Mouse (Mus musculus) neural tube, embryonic 14.5 days (tissue): ENCODE results near the gene Thy1. TPM values are rescaled to one million over a fixed set of nuclear protein-coding genes. Genes with fewer than 3 reads are reported as not detected.

Experiments used
- ATAC-seq: fragments of 200-750 bp; cut with Nextera tagmentation; 2 replicates; pipeline ENCODE4 v1.8.0; 2017; ENCODE audit warnings: low read depth, mild to moderate bottlenecking, moderate TSS enrichment, moderate library complexity
- H3K27ac ChIP-seq: fragments of 300-500 bp; sonication (generic); 2 replicates; pipeline ENCODE4 v1.5.1; 2014; ENCODE audit warnings: low read depth, mild to moderate bottlenecking, control low read depth, low read length, moderate library complexity, mixed read lengths
- H3K27me3 ChIP-seq: fragments of 300-500 bp; sonication (generic); 2 replicates; pipeline ENCODE4 v1.6.1; 2014; ENCODE audit warnings: low read length; ENCODE audit not compliant: control insufficient read depth, insufficient read depth
- H3K36me3 ChIP-seq: fragments of 300-500 bp; sonication (generic); 2 replicates; pipeline ENCODE4 v1.6.1; 2014; ENCODE audit warnings: low read length, mixed read lengths; ENCODE audit not compliant: control insufficient read depth, insufficient read depth
- H3K4me1 ChIP-seq: fragments of 300-500 bp; sonication (generic); 2 replicates; pipeline ENCODE4 v1.6.1; 2014; ENCODE audit warnings: low read length; ENCODE audit not compliant: control insufficient read depth, insufficient read depth
- H3K4me2 ChIP-seq: fragments of 300-500 bp; sonication (generic); 2 replicates; pipeline ENCODE4 v1.6.1; 2014; ENCODE audit warnings: mild to moderate bottlenecking, low read depth, low read length, control low read depth
- H3K4me3 ChIP-seq: fragments of 300-500 bp; sonication (generic); 2 replicates; pipeline ENCODE4 v1.5.1; 2014; ENCODE audit warnings: low read depth, low read length, control low read depth, mixed read lengths
- H3K9ac ChIP-seq: fragments of 300-500 bp; sonication (generic); replicated peaks from 2 replicates; pipeline ENCODE4 v1.6.1; 2014; ENCODE audit warnings: low read depth, mild to moderate bottlenecking, control low read depth, low read length, mixed read lengths
- H3K9me3 ChIP-seq: fragments of 300-500 bp; sonication (generic); 2 replicates; pipeline ENCODE4 v1.6.1; 2016; ENCODE audit warnings: low read length; ENCODE audit not compliant: control insufficient read depth
- WGBS: fragments of 180-500 bp; shearing (Covaris S2); extraction: QIAGEN DNeasy Blood & Tissue Kit; methylation state at CpG from one replicate; pipeline ENCODE4 v1.1.7; 2014; 5-methylcytosine and 5-hydroxymethylcytosine counted together
- polyA plus RNA-seq: library from polyadenylated mRNA; unstranded; fragments of >200 nt; fragmentation: Nextera tagmentation; extraction: Ambion mirVana; gene quantifications from 2 replicates; pipeline ENCODE4 v1.2.1, GENCODE M21; 2014

The Thy1 gene
- 4.6 and 11.6 TPM in 2 replicates for polyA plus RNA-seq

GRCm38 (mm10) chr9:44042836-44043707 is at the start of gene Thy1:
TSS of gene Thy1 (plus strand) at chr9:44043384.
- Histone ChIP-seq H3K27ac (no peak within 1 kb of the TSS), H3K27me3 (peaks cover 19% of the 10 kb centered on the region), H3K9me3 (no peaks in the 10 kb centered on the region), H3K4me3 (peak within 1 kb of the TSS; percentile 30), H3K4me2 (peak within 1 kb of the TSS; percentile 70), H3K36me3 (no peaks in the 10 kb centered on the region), H3K4me1 (peaks cover 9% of the 10 kb centered on the region), H3K9ac (peak within 1 kb of the TSS; percentile 41)
- peak; percentile 61 for ATAC-seq
- under 1% methylated on average over 30 of the region's 30 CpGs for WGBS

GRCm38 (mm10) chr9:43997681-43998080 is 45.5 kb upstream of the Thy1 start:
- Histone ChIP-seq H3K36me3 (no peaks in the 10 kb centered on the region), H3K9ac (no peak overlapping the region), H3K27ac (no peak overlapping the region), H3K27me3 (no peaks in the 10 kb centered on the region), H3K4me3 (no peak overlapping the region), H3K4me1 (0 out of 2 replicates have a peak, but pooled peaks cover 5% of the 10 kb centered on the region), H3K9me3 (no peaks in the 10 kb centered on the region), H3K4me2 (no peak overlapping the region)
- WGBS = 85% methylated on average over 2 of the region's 2 CpGs
- ATAC-seq = no peak

- WGBS = 78% methylated on average over 4 of the region's 4 CpGs
- Histone ChIP-seq H3K9me3 (no peaks in the 10 kb centered on the region), H3K9ac (no peak overlapping the region), H3K27me3 (no peaks in the 10 kb centered on the region), H3K27ac (no peak overlapping the region), H3K4me1 (no peaks in the 10 kb centered on the region), H3K4me3 (no peak overlapping the region), H3K4me2 (no peak overlapping the region), H3K36me3 (no peaks in the 10 kb centered on the region)
- no peak for ATAC-seq
Measured at GRCm38 (mm10) chr9:43998851-43999250, 44.3 kb upstream of the Thy1 start.

GRCm38 (mm10) chr9:44004362-44004761 is 38.8 kb upstream of the Thy1 start:
- no peak for ATAC-seq
- H3K27ac ChIP-seq = no peak overlapping the region

GRCm38 (mm10) chr9:44005305-44005704 is 37.9 kb upstream of the Thy1 start:
- no peaks in the 10 kb centered on the region for H3K36me3 ChIP-seq
- no peaks in the 10 kb centered on the region for H3K9me3 ChIP-seq
- ATAC-seq = no peak
- no peak overlapping the region for H3K4me3 ChIP-seq
- H3K4me1 ChIP-seq = no peaks in the 10 kb centered on the region
- H3K27ac ChIP-seq = no peak overlapping the region
- WGBS = 89% methylated on average over 3 of the region's 3 CpGs
- no peak overlapping the region for H3K4me2 ChIP-seq
- no peaks in the 10 kb centered on the region for H3K27me3 ChIP-seq
- no peak overlapping the region for H3K9ac ChIP-seq

More at GRCm38 (mm10) chr9:44004362-44004761, 38.8 kb upstream of the Thy1 start:
- Histone ChIP-seq H3K9me3 (no peaks in the 10 kb centered on the region), H3K4me2 (no peak overlapping the region), H3K36me3 (no peaks in the 10 kb centered on the region), H3K4me3 (no peak overlapping the region), H3K4me1 (no peaks in the 10 kb centered on the region), H3K9ac (no peak overlapping the region), H3K27me3 (no peaks in the 10 kb centered on the region)
- 68% methylated on average over 3 of the region's 3 CpGs for WGBS

- no peaks in the 10 kb centered on the region for H3K9me3 ChIP-seq
- 66% methylated on average over 2 of the region's 2 CpGs for WGBS
Measured at GRCm38 (mm10) chr9:44007323-44007722, 35.9 kb upstream of the Thy1 start.

GRCm38 (mm10) chr9:44007991-44008390 is 35.2 kb upstream of the Thy1 start:
- Histone ChIP-seq H3K4me2 (no peak overlapping the region), H3K9ac (no peak overlapping the region), H3K4me1 (no peaks in the 10 kb centered on the region), H3K36me3 (no peaks in the 10 kb centered on the region), H3K9me3 (no peaks in the 10 kb centered on the region), H3K27me3 (no peaks in the 10 kb centered on the region), H3K4me3 (no peak overlapping the region), H3K27ac (no peak overlapping the region)
- WGBS = 75% methylated on average over 3 of the region's 3 CpGs
- no peak for ATAC-seq

More at GRCm38 (mm10) chr9:44007323-44007722, 35.9 kb upstream of the Thy1 start:
- H3K4me3 ChIP-seq = no peak overlapping the region
- no peak overlapping the region for H3K4me2 ChIP-seq
- no peaks in the 10 kb centered on the region for H3K36me3 ChIP-seq
- no peak for ATAC-seq
- H3K27me3 ChIP-seq = no peaks in the 10 kb centered on the region
- H3K4me1 ChIP-seq = no peaks in the 10 kb centered on the region
- no peak overlapping the region for H3K27ac ChIP-seq
- no peak overlapping the region for H3K9ac ChIP-seq

- H3K36me3 ChIP-seq = no peaks in the 10 kb centered on the region
- WGBS = 86% methylated on average over 3 of the region's 3 CpGs
- no peak overlapping the region for H3K4me2 ChIP-seq
- no peak overlapping the region for H3K4me3 ChIP-seq
- no peak for ATAC-seq
- H3K9me3 ChIP-seq = no peaks in the 10 kb centered on the region
- H3K9ac ChIP-seq = no peak overlapping the region
- no peaks in the 10 kb centered on the region for H3K27me3 ChIP-seq
- no peaks in the 10 kb centered on the region for H3K4me1 ChIP-seq
- no peak overlapping the region for H3K27ac ChIP-seq
Measured at GRCm38 (mm10) chr9:44010900-44011299, 32.3 kb upstream of the Thy1 start.

- no peak for ATAC-seq
- no peak overlapping the region for H3K4me2 ChIP-seq
Measured at GRCm38 (mm10) chr9:44011668-44012067, 31.5 kb upstream of the Thy1 start.

More at GRCm38 (mm10) chr9:44011668-44012067, 31.5 kb upstream of the Thy1 start:
- Histone ChIP-seq H3K4me3 (no peak overlapping the region), H3K4me1 (no peaks in the 10 kb centered on the region), H3K27ac (no peak overlapping the region), H3K9ac (no peak overlapping the region), H3K36me3 (no peaks in the 10 kb centered on the region), H3K9me3 (no peaks in the 10 kb centered on the region), H3K27me3 (no peaks in the 10 kb centered on the region)
- 84% methylated on average over 5 of the region's 5 CpGs for WGBS
